Mouse (Mus musculus) C2C12 (cell line): Measurements from ENCODE around the gene Cgnl1.

Experiments
- CEBPB ChIP-seq: IDR thresholded peaks from one replicate; pipeline ENCODE4 v1.6.1; 2011; ENCODE audit warnings: low read depth, mild to moderate bottlenecking, control low read depth, moderate library complexity
- CTCF ChIP-seq: IDR thresholded peaks from one replicate; pipeline ENCODE4 v1.5.1; 2011; ENCODE audit not compliant: control insufficient read depth, insufficient read depth, insufficient read length
- FOSL1 ChIP-seq: IDR thresholded peaks from one replicate; pipeline ENCODE4 v1.8.0; 2011; ENCODE audit warnings: mild to moderate bottlenecking, low read length; ENCODE audit not compliant: poor library complexity, insufficient read depth, severe bottlenecking
- MAX ChIP-seq: IDR thresholded peaks from one replicate; pipeline ENCODE4 v1.6.1; 2011; ENCODE audit warnings: mild to moderate bottlenecking, control low read depth
- MYOD1 ChIP-seq: IDR thresholded peaks from one replicate; pipeline ENCODE4 v1.6.1; 2011; ENCODE audit warnings: low read depth; ENCODE audit not compliant: control insufficient read depth, insufficient read length
- MYOG ChIP-seq: IDR thresholded peaks from one replicate; pipeline ENCODE4 v1.6.1; 2011; ENCODE audit not compliant: control insufficient read depth, insufficient read length; ENCODE audit errors: extremely low read depth
- USF1 ChIP-seq: IDR thresholded peaks from one replicate; pipeline ENCODE4 v1.6.1; 2011; ENCODE audit warnings: low read depth, mild to moderate bottlenecking, control low read depth, moderate library complexity

DNA sequence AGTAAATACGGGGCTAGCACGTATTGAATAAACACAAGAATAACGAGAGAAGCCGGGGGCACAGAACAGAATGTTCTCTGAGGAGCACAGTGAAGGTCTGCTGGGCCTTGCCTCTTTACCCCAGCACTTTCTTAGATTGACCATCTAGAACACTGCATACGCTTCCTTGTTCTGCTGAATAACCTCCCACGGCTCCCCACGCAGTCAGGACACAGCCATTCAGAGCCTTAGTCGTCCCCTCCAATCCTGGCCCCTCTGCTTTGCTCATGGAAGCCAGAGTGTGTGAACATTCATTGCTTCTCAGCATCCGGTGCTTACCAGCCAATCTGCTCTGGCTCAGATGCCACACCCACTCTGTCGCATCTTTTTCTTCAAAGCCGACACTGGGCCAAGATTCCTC lies 133.2 kb downstream of the Cgnl1 start:
- no peak for TF ChIP-seq CTCF
- no peak for TF ChIP-seq MAX
- no peak for TF ChIP-seq MYOG
- TF ChIP-seq MYOD1, result no peak
- no peak for TF ChIP-seq USF1
- no peak for TF ChIP-seq FOSL1
- TF ChIP-seq CEBPB, result no peak
